Mouse (Mus musculus) monocyte, adult 5-6 weeks (primary cell): ENCODE data around the gene Pgpep1. TPM values are rescaled to one million over a fixed set of nuclear protein-coding genes. Genes with fewer than 3 reads are reported as not detected.

Experiments
- ATAC-seq: fragments of 153-309, 156-312 bp; replicated peaks from 2 replicates; pipeline ENCODE4 v1.8.0; 2017; ENCODE audit warnings: mild to moderate bottlenecking; ENCODE audit not compliant: low TSS enrichment, insufficient number of reproducible peaks, severe bottlenecking, poor library complexity, low FRiP score
- total RNA-seq: library from RNA; stranded (forward); fragments of 200-1000, 200-491, 200-594 nt; gene quantifications from 3 replicates; pipeline ENCODE4 v1.2.3, GENCODE M21; 2017

Gene Pgpep1
- total RNA-seq, 1 experiment from 2014 or later: 3.3 TPM

- ATAC-seq: no peak
Observed at GRCm38 (mm10) chr8:70646369-70646768, 13.8 kb downstream of the Pgpep1 start.

- no peak for ATAC-seq
Observed at GRCm38 (mm10) chr8:70645501-70646224, 14.5 kb downstream of the Pgpep1 start.

DNA sequence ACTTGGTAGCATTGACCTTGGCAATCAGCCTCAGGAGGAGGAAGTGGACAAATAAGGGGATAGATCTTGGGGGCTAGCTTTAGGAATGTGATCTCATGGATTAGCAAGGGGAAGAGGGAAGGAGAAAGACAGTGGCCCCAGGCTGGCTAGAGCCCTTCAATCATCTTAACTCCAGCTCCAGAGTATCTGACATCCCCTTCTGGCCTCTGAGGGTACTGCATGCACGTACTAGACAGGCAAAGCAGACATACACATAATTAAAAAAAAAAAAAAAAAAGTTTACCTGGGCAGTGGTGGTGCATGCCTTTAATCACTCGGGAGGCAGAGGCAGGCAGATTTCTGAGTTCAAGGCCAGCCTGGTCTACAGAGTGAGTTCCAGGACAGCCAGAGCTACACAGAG lies 16.1 kb downstream of the Pgpep1 start:
- ATAC-seq: 0 out of 2 replicates have a peak, but pooled peaks have one; percentile 29

DNA sequence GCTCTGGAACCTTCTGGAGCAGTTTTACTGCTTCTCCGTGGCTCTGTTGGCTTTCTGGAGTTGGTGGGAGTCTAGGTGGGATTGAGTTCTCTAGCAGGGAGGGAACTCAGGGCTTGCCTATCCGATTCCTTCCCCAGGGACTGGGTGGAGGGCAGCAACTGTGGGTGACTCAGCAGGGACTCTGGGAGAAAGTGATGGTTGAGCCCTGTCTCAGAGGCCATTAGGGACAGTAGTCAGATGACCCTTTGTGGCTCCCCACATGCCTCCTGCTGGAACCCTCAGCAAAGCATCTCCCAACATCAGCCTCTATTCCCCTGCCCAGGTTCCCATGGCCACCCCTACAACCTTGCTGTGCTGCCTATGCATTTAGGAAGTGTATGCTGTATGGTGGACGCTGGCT lies 17.2 kb downstream of the Pgpep1 start:
- no peak for ATAC-seq

GRCm38 (mm10) chr8:70638752-70639151 lies 21.4 kb downstream of the Pgpep1 start:
- ATAC-seq: no peak

- no peak for ATAC-seq
Observed at GRCm38 (mm10) chr8:70636838-70637237, 23.4 kb downstream of the Pgpep1 start.

DNA sequence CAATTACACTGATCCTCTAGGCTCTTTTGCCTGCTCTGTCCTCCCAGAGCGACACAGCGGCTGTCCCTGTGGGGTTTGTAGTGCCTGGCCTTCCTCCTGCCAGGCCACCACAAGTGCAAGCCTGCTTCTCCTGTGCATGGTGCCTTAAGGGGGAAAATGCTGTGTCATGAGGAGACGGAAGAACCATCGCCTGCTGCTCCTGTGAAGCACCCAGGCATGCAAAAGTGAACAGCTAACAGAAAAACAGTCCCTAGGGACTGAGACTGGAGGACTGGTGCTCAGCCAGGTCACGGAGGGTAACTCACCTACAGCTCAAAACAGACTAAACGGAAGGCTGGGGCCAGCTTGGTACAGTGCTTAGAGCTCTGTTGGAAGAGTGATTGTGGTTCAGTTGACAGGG lies 24.7 kb downstream of the Pgpep1 start:
- ATAC-seq: peak; percentile 40; the same call in 1 of the 2 replicates

DNA sequence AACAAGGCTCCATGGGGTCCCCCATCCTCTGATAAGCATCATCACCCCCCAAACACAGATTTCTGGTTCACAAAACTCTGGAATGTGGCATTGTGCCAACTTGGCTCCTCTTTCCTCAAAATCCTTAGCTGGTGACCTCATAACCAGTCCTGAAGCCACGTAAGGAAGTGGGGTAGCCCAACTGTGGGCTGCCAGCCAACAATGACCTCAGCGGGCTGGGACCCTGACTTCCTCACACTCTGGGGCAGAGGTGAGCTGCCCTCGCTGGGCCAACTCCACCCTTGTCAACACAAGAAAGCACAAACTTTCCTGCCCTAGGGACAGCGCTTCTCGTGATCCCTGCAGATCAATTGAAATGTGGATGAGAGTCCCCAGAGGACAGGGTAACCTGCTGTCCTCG lies 26.1 kb downstream of the Pgpep1 start:
- peak; percentile 71 for ATAC-seq

- no peak for ATAC-seq
Observed at GRCm38 (mm10) chr8:70632346-70632892, 27.8 kb downstream of the Pgpep1 start, which contains the start of gene Gdf15. TSS of gene Gdf15 (minus strand) at chr8:70632456.

- ATAC-seq: no peak
Observed at GRCm38 (mm10) chr8:70631436-70631835, 28.8 kb downstream of the Pgpep1 start.

DNA sequence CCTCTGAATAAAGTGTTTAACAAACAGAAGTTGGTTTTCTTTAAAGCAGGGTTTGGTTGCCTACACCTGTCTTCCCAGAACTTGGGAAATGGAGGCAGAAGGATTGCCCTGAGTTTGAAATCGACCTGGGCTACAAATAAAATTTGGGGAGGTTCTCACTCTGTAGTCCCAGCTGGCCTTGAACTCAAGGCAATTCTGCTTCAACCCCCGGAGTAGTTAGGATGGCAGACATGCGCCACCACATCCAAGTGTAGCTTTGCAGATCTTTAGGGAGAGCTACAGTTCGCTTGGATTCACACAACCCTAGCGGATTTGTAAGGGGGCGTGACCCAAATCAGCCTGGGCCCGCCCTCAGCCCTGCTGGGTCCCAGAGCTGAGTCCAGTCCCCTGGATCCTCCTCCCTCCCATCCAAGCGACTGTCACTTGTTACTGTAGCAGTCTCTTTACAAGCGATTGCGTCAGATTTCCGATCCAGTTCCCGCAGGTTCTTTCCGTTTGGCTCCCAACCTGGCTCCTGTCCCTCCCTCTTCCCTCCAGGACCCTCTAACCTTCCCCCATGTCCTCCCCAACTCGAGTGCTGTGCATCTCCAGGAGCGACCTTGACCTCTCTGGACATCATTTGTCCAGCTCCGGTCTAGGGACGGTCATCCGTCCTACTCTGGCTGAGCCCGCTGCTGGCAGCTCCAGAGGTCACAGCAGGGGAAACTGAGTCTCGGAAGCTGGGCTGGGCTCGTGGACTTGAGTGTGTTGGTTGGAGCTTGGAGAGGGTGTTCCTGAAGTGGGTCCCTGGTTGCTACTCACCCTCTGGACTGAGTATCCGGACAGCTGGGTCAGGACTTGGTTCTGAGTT lies 29.4 kb downstream of the Pgpep1 start:
- ATAC-seq: no peak

DNA sequence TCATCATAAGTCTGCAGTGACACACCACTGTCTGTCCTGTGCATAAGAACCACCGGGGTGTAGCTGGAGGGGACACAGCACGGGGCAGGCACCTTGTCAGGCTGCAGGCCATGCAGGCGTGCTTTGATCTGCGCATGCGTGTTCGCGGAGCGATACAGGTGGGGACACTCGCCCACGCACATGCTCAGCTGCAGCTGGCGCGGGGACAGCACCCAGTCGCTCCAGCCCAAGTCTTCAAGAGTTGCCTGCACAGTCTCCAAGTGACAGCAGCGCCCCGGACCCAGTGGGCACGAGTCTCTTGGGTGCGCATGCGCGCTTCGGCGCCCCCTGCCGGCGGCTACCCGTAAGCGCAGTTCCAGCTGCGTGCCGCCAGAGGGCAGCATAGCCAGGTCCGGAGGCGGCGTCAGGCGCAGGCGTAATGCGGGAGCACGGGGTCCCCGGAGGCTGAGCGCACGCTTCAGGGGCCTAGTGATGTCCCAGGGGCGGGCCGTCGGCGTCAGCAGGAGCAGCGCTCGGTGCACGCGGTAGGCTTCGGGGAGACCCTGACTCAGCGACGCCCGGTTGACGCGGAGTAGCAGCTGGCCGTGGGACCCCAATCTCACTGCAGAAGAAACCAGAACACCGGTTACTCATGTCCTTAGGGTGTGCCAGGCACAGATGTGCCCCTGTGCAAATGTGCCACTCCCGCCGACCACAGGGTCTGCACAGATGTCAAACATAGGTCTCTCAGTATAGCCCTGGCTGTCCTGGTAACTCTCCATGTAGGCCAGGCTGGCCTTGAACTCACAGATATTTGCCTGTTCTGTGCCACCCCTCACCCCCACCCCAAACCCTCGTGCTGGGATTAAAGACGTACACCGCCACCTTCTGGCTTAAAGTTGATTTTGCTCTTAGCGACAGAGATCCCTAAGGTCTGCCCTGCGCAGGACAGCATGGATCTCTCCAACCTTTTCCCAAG lies 30.3 kb downstream of the Pgpep1 start:
- ATAC-seq: peak; percentile 41; the same call in 1 of the 2 replicates

DNA sequence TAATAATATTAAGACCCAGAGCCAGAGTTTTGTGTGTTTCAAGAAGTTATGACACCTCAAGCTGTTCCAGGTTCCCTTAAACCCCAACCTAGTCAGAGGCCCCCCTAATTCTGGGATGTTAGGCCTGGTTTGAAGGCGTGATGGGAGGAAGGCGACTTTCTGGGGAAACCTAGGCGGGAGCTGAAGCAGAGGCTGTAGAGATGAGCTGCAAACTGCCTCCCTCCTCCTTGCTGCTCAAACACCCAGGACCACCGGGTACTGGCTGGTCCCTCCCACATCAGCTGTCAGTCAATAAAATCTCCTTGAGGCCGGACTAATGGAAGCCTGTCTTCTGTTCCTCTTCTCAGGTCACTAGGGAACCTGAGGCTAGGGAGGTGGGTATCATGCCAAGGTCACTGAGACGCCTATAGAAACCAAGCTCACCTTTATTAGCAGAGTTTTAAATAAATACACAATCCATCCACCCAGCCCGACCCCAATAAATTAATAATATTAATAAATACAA lies 31.1 kb downstream of the Pgpep1 start:
- ATAC-seq: no peak

DNA sequence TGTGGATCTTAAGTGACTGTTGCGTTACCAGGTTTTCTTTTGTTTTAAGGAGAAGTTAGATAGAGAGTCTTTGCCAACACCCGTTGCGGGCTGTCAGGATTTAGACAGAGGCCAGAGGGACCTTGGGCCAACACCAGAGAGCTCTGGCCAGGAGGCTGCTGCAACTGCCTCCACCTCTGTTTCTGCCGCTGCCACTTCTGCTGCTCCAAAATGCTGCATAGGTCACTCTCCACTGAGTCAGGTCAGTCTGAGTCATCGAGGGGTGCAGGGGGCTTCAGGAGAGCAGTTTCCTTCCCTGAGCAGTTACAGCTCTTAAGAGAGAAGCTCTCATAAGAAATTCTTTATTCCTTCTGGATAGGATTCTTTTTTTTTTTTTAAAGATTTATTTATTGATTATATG lies 33.1 kb downstream of the Pgpep1 start:
- no peak for ATAC-seq

GRCm38 (mm10) chr8:70625104-70625503 lies 35.1 kb downstream of the Pgpep1 start:
- peak; percentile 46; the same call in 1 of the 2 replicates for ATAC-seq

GRCm38 (mm10) chr8:70622220-70622619 lies 38.0 kb downstream of the Pgpep1 start:
- no peak for ATAC-seq

- peak; percentile 80 for ATAC-seq
Observed at GRCm38 (mm10) chr8:70618888-70619334, 41.3 kb downstream of the Pgpep1 start.

- ATAC-seq: no peak
Observed at GRCm38 (mm10) chr8:70617985-70618384, 42.2 kb downstream of the Pgpep1 start.
